Mouse (Mus musculus) liver, adult 2 months (tissue): ENCODE results near the gene Fam205a4. TPM values are rescaled to one million over a fixed set of nuclear protein-coding genes. Genes with fewer than 3 reads are reported as not detected.
"Not testable (repeated sequence)": the region's sequence is repeated elsewhere in the genome, so short reads cannot be mapped to it uniquely, and the experiment has no call there.

Experiments used
- DNase-seq: peaks from one replicate; pipeline ENCODE4 v3.0.0-alpha.2; 2011; ENCODE audit warnings: low read depth, low spot score; ENCODE audit errors: extremely low read depth
- H3K27ac ChIP-seq: fragments of 200-500 bp; replicated peaks from 2 replicates; pipeline ENCODE4 v1.5.1; 2012; ENCODE audit warnings: low read depth, mild to moderate bottlenecking, control low read depth, inconsistent platforms, low read length; ENCODE audit not compliant: insufficient read depth
- H3K27me3 ChIP-seq: fragments of 200-500 bp; 2 replicates; pipeline ENCODE4 v1.6.1; 2012; ENCODE audit warnings: mild to moderate bottlenecking, moderate library complexity, low read length, inconsistent platforms; ENCODE audit not compliant: control insufficient read depth, insufficient read depth
- H3K36me3 ChIP-seq: fragments of 200-500 bp; 2 replicates; pipeline ENCODE4 v1.6.1; 2012; ENCODE audit warnings: low read length, inconsistent platforms; ENCODE audit not compliant: control insufficient read depth, insufficient read depth
- H3K4me1 ChIP-seq: fragments of 200-500 bp; 2 replicates; pipeline ENCODE4 v1.6.1; 2011; ENCODE audit warnings: low read length; ENCODE audit not compliant: control insufficient read depth, insufficient read depth
- H3K4me3 ChIP-seq: fragments of 200-500 bp; 2 replicates; pipeline ENCODE4 v1.5.1; 2011; ENCODE audit warnings: low read depth, mild to moderate bottlenecking, control low read depth, low read length, moderate library complexity; ENCODE audit not compliant: insufficient read depth
- H3K79me2 ChIP-seq: fragments of 200-500 bp; 2 replicates; pipeline ENCODE4 v1.6.1; 2012; ENCODE audit warnings: inconsistent platforms, mild to moderate bottlenecking, low read length, moderate library complexity; ENCODE audit not compliant: control insufficient read depth, insufficient read depth
- H3K9ac ChIP-seq: fragments of 200-500 bp; 2 replicates; pipeline ENCODE4 v1.6.1; 2012; ENCODE audit warnings: low read depth, mild to moderate bottlenecking, control low read depth, inconsistent platforms, low read length
- WGBS: fragments of 180-500 bp; shearing (Covaris S2); methylation state at CpG from one replicate; pipeline ENCODE4 v1.1.7; 2018; 5-methylcytosine and 5-hydroxymethylcytosine counted together
- polyA plus RNA-seq: library from polyadenylated mRNA; depleted of rRNA; stranded (reverse); fragments of >200 nt; gene quantifications from 2 replicates; pipeline ENCODE4 v1.2.3, GENCODE M21; 2012; rRNA removed
- total RNA-seq: library from RNA; depleted of rRNA; stranded (reverse); fragments of >200 nt; gene quantifications from 2 replicates; pipeline ENCODE4 v1.2.3, GENCODE M21; 2014; rRNA removed

Gene Fam205a4
- not detected in 2 replicates for total RNA-seq
- polyA plus RNA-seq: not detected in 2 replicates

- WGBS: no CpG with 5 or more reads among the region's 1 CpGs
- H3K4me1 ChIP-seq, H3K27me3 ChIP-seq, DNase-seq, H3K79me2 ChIP-seq, H3K4me3 ChIP-seq, H3K9ac ChIP-seq, H3K27ac ChIP-seq, H3K36me3 ChIP-seq: not testable (repeated sequence)
Observed at GRCm38 (mm10) chr4:41965758-41966157, at the start of gene Fam205a4. TSS of gene Fam205a4 (plus strand) at chr4:41966058.

GRCm38 (mm10) chr4:41941272-41941671, 24.6 kb upstream of the Fam205a4 start, which contains the start of gene Gm20878:
TSS of gene Gm20878 (plus strand) at chr4:41941572.
- not testable (repeated sequence) for H3K36me3 ChIP-seq, H3K4me3 ChIP-seq, DNase-seq, H3K79me2 ChIP-seq, H3K27ac ChIP-seq, H3K27me3 ChIP-seq, H3K9ac ChIP-seq, H3K4me1 ChIP-seq
- WGBS: no CpG with 5 or more reads among the region's 8 CpGs

Other genes with a start within 250 kb of the Fam205a4 start
- 33.4 and 40.2 TPM in 2 replicates for gene Dctn3, start 242.9 kb upstream of the Fam205a4 start, total RNA-seq
- gene Dctn3, start 242.9 kb upstream of the Fam205a4 start, polyA plus RNA-seq: 43.2 and 44.5 TPM in 2 replicates
- not detected in 2 replicates for gene Arid3c, start 234.9 kb upstream of the Fam205a4 start, total RNA-seq
- not detected in 2 replicates for gene Arid3c, start 234.9 kb upstream of the Fam205a4 start, polyA plus RNA-seq
- 52.4 and 57.9 TPM in 2 replicates for gene Galt, start 210.8 kb upstream of the Fam205a4 start, total RNA-seq
- 204 and 217 TPM in 2 replicates for gene Galt, start 210.8 kb upstream of the Fam205a4 start, polyA plus RNA-seq
- 69.3 and 82.2 TPM in 2 replicates for gene Sigmar1, start 209.9 kb upstream of the Fam205a4 start, total RNA-seq
- gene Sigmar1, start 209.9 kb upstream of the Fam205a4 start, polyA plus RNA-seq: 362 and 423 TPM in 2 replicates
- gene Ccl27a, start 191.8 kb upstream of the Fam205a4 start, total RNA-seq: 11.9 and 13.1 TPM in 2 replicates
- gene Ccl27a, start 191.8 kb upstream of the Fam205a4 start, polyA plus RNA-seq: 33.3 and 39.4 TPM in 2 replicates
- gene Gm21541, start 62.4 kb upstream of the Fam205a4 start, total RNA-seq: not detected in 2 replicates
- not detected in 2 replicates for gene Gm21541, start 62.4 kb upstream of the Fam205a4 start, polyA plus RNA-seq
- not detected in 2 replicates for gene Gm20878, start 24.5 kb upstream of the Fam205a4 start, total RNA-seq
- gene Gm20878, start 24.5 kb upstream of the Fam205a4 start, polyA plus RNA-seq: 0.27 and 0.33 TPM in 2 replicates
- gene Gm21093, start 68.7 kb downstream of the Fam205a4 start, total RNA-seq: not detected in 2 replicates
- not detected in 2 replicates for gene Gm21093, start 68.7 kb downstream of the Fam205a4 start, polyA plus RNA-seq
- not detected in 2 replicates for gene Gm3893, start 125.1 kb downstream of the Fam205a4 start, total RNA-seq
- gene Gm3893, start 125.1 kb downstream of the Fam205a4 start, polyA plus RNA-seq: not detected in 2 replicates
- 0.92 TPM in 1 of 2 replicates, not detected in the other for gene Gm13304, start 148.8 kb downstream of the Fam205a4 start, total RNA-seq
- not detected in 2 replicates for gene Gm13304, start 148.8 kb downstream of the Fam205a4 start, polyA plus RNA-seq
- gene Gm13306, start 187.4 kb downstream of the Fam205a4 start, total RNA-seq: not detected in 2 replicates
- gene Gm13306, start 187.4 kb downstream of the Fam205a4 start, polyA plus RNA-seq: not detected in 2 replicates
- gene Gm13305, start 202.5 kb downstream of the Fam205a4 start, total RNA-seq: not detected in 2 replicates
- gene Gm13305, start 202.5 kb downstream of the Fam205a4 start, polyA plus RNA-seq: 0.10 TPM in 1 of 2 replicates, not detected in the other